Mouse (Mus musculus): Measurements from ENCODE around the gene Flt3l. TPM values are rescaled to one million over a fixed set of nuclear protein-coding genes. Genes with fewer than 3 reads are reported as not detected.

The Flt3l gene
- 41.6 and 41.8 TPM in 2 replicates for polyA plus RNA-seq (2012; rRNA removed; ENCODE audit: low replicate concordance)

DNA sequence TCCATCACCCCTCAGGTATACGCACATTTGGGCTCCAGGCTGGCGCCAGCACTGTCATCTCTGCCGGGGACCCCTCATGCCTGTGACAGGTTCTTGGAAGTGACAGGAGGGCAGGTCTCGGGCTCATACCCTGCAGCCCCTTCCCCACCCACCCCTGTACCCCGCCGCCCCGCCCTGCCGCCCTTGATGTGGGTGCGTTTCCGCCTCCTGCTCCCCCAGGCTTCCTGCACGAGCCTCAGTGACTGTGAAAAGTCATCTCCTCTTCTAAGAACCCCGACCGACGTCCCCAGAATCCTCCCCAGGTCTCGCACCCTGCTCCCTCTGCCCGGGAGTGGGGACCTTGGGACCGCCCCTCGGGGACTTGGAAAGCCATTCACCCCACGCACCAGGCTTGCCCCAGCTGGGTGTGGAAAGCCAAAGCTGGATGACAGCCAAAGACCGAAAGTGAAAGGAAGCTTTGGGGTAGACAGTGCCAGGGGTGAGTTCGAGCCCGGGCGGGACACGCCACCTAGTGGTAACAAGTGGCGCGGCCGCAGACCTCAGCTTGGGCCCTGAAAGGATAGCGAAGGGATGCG, at the start of gene Flt3l, which contains the start of gene Gm45713:
Flt3l (minus strand) TSS at position 440 of the 575 bp plus-strand sequence.
Gm45713 (minus strand) TSS at position 239 of the 575 bp plus-strand sequence.

DNA sequence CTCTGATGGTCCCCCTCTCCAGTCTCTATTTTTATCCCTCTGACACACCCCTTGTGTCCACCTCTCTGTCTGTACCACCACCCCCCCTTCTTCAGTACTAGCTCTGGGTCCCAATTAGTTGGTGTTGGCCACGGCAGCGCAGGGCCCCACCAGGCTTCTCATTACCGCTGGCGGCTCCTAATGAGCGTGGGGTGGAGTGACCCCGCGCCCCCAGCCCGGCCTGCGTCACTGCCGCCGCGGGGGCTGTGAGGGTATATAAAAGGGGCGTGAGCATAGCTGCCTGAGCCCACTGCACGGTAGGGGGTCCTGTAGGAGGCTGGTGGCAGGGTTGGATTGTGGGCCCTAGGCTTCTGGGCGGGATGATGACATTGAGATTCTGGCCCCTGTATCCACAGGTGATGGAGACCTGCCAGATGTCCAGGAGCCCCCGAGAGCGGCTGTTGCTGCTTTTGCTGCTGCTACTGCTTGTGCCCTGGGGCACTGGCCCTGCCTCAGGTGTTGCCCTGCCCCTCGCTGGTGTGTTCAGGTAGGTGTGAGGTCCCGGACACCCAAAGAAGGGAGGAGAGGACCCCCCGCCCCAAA, 44.8 kb upstream of the Flt3l start, which contains the start of gene Pth2:
Pth2 (plus strand) TSS at position 100 of the 582 bp plus-strand sequence.

DNA sequence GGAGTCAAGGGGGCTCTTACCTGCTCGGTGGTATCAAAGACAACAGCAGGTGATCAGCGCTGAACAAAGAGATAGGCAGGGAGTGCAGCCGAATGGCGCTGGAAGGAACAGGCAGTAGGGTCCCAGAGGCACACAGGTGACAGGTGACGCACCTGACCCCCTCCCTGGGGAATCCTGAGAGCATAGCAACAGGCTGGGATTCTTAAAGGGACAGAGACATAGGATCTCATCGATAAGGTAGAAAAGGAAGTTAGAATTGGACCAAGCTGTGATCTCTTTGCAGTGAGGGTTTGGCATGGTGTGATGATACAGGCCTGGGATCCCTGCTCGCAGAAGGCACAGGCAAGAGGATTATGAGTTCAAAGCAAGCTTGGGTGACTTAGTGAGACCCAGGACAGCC, 43.2 kb upstream of the Flt3l start, which contains the start of gene Gfy:
Gfy (minus strand) TSS at position 101 of the 400 bp plus-strand sequence.

DNA sequence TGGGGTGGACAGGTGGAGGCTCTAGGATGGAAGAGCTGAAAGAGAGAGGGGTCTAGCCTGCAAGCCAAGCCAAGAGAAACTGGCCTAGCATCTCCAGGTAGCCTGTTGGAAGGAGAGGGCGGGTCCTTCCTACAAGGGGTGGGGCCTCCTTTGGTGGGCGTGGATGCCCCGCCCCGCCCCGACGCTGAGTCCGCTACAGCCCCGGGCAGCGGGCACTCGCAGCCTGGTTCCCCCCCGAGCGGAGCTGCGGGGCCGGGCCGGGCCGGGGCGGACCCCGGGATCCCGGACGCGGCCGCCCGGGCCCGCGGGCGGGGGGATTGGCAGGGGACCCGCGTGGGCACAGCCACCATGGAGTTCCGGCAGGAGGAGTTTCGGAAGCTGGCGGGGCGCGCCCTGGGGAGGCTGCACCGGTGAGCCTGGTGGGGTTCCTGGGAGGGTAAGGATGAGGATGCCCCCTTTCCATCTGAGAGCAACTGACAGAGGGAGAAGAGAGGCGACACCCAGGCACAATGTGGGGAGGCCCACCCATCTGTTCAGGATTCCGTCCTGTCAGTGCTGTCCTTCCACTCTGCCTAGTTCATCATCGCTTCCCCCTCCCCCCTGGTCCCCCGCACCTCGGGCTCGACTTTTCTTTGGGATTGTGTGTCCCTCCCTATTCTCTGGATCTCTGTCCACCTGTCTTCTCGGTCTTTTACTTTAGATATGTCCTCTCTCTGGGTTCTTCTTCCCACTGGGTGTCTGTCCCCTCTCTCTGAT, 27.7 kb upstream of the Flt3l start, which contains the start of gene Slc17a7:
Slc17a7 (plus strand) TSS at position 215 of the 756 bp plus-strand sequence.

DNA sequence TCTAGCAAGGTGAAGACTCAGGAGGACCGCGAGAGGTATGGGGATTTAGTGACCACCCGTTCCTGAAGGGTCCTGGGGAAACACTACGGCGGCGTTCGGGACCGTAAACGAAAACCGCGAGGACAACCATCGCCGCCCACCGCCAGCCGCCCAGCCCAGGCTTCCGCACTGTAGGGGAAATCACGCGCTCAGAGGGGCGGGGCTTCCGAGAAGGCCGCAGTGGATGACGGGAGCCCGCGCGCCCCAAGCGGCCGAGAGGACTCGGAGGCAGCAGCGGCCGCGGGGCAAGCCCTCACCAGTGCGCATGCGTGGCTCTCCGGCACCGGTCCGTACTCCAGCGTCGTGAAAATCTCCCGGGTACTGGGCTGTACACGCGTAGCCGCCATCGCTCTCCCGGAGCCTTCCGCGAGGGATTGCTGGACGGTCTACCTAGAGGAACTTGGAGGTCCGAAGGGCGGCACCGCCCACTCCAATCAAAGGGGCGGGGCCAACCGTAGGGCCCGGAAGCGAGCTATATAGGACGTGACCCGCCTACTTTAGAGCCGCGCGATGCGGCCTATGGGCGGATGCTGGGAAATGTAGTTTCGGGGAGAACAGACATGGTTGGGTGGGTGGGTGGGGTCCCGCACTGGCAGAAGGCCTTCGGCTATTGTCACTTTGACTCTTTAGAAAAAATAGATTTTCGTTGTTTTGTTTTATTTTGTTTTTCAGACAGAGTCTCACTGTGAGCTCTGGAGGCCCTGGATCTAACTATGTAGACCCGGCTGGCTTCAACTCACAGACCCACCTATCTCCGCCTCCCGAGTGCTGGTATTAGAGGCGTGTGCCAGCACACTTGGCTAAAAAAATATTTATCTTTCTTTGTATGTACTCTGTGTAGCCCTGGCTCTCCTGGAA, 18.1 kb upstream of the Flt3l start, which contains the start of the genes Pih1d1 and Aldh16a1:
Pih1d1 (plus strand) TSS at position 208 of the 897 bp plus-strand sequence.
Aldh16a1 (minus strand) TSS at position 489 of the 897 bp plus-strand sequence.

DNA sequence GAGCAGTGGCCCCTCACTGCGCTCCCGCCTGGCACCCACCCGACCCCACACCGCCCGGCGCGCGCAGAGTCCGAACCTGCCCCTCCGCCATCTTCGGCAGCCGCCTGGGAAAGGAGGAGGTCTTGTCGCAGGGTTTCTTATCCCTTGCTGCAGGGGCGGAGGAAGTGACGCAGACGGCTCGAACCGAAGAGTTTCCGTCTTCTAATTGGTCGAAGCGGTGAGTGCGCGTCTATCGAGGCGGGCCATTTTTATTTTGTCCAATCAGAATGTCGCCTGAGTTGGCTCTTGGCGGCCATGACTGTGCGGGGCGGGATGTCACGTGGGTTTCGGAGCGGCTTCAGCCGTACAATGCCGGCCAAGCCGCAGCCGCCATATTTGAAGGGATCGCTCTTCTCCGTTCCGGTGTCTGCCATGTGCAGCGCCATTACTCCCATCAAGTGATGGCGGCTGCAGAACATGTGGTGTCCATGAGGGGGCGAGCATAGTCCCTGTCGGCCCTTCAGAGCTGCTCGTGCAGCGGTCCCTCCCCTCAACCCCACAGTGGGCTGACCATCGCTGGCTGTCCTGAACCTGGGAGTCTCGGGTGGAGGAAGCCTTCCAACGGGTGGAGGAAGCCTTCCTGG, 7.5 kb downstream of the Flt3l start, which contains the start of gene Rpl13a:
Rpl13a (minus strand) TSS at position 138 of the 623 bp plus-strand sequence.

DNA sequence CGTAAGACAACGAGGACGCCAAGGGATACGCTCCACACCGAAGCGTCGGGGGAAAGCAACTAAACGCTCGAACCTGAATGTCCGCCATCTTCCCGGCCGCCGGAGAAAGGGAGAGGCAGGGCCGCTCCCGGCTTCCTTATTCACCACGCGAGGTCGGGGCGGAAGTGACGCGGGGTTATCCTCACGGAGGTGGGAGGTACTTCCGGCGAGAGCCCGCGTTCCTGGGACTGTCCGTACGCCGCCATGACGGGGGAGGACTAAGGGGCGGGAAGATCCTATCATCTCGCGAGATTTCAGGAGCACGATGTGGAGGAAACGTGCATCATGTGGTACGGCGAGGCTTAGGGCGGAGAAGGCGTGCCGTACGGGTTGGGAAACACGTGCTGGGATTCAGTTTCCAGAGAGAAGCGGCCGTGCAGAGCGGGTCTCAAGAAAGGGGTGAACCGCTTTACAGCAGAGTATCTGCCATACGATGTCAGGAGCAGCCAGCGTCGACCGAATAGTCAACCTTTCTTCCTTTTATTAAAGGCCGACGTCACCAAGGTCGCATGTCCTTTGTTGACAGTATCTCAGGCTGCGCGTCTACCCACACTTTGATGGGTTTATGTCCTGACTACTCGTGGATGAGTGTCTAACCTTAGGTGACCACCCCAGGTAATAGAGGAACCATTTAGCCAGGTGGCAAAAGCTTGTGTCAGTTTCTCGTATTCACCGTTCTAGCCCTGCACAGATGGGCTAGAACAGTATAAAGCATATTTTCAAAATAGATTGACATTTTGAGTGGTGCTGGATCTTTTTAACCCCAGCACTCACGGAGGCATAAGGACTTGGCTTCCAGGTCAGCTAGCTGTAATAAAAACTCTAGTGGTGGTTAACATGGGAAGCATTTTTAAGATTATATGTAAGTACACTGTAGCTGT, 11.7 kb downstream of the Flt3l start, which contains the start of gene Rps11:
Rps11 (minus strand) TSS at position 216 of the 920 bp plus-strand sequence.

DNA sequence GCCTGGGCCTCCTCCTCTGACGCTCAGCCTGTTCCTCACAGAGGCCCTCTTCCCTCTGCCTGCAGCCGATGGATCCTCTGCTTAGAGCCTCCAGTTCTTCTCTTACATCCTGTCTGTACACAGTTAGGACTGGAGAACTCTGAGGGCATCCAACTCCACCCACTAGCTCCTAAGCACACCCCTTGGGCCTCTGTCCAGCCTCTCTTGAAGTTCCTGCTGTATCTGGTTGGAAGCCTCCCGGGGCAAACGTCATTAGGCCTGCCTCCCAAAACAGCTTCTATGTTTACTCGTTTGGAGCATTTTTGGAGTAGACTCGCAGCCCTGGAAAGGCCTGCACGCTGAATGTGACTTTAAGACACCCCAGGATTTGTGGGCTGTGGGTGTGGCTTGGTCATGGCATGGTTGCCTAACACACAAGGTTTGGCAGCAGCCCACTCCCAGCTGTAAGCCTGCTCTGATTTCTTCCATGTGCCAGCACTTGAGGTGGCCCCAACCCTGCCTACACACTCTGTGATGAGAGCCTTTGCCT, 32.5 kb downstream of the Flt3l start, which contains the start of gene Fcgrt:
Fcgrt (minus strand) TSS at position 200 of the 529 bp plus-strand sequence.

DNA sequence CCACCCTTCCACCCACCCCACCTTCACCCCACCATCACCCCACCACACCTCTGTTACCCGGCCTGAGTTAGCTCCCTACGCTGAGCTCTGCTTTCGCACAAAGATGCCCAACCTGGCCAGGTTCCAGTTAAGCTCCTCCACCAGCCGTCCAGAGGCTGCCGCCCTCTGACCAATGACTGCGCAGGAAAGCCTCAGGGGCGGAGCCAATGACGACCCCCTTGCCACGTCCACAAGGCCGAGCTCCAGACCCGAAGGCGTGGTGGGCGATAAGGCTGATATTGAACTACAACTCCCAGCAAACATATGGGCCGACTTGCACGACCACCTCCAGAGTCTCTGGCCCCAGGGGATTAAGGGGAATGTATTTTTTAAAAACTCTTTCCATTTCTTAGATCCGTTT, 44.2 kb downstream of the Flt3l start, which contains the start of gene Rcn3:
Rcn3 (minus strand) TSS at position 174 of the 400 bp plus-strand sequence.

Other genes starting within 250 kb of the Flt3l start
- 280 and 331 TPM in 2 replicates for gene Med25, start 243.7 kb downstream of the Flt3l start, polyA plus RNA-seq (2012; rRNA removed; ENCODE audit: low replicate concordance)
- 34.2 and 46.4 TPM in 2 replicates for gene Fuz, start 240.4 kb downstream of the Flt3l start, polyA plus RNA-seq (2012; rRNA removed; ENCODE audit: low replicate concordance)
- 76.5 and 82.3 TPM in 2 replicates for gene Ap2a1, start 206.9 kb downstream of the Flt3l start, polyA plus RNA-seq (2012; rRNA removed; ENCODE audit: low replicate concordance)
- gene Tsks, start 193.2 kb downstream of the Flt3l start, polyA plus RNA-seq (2012; rRNA removed; ENCODE audit: low replicate concordance): 0.49 TPM in 1 of 2 replicates, not detected in the other
- gene Cpt1c, start 161.6 kb downstream of the Flt3l start, polyA plus RNA-seq (2012; rRNA removed; ENCODE audit: low replicate concordance): 6.7 and 11.1 TPM in 2 replicates
- gene Prmt1, start 149.9 kb downstream of the Flt3l start, polyA plus RNA-seq (2012; rRNA removed; ENCODE audit: low replicate concordance): 45.6 and 61.7 TPM in 2 replicates
- gene Irf3, start 138.8 kb downstream of the Flt3l start, polyA plus RNA-seq (2012; rRNA removed; ENCODE audit: low replicate concordance): 70.7 and 84.2 TPM in 2 replicates
- 26.3 and 28.8 TPM in 2 replicates for gene Bcl2l12, start 137.7 kb downstream of the Flt3l start, polyA plus RNA-seq (2012; rRNA removed; ENCODE audit: low replicate concordance)
- 59.7 and 64.8 TPM in 2 replicates for gene Scaf1, start 120.1 kb downstream of the Flt3l start, polyA plus RNA-seq (2012; rRNA removed; ENCODE audit: low replicate concordance)
- gene Rras, start 118.5 kb downstream of the Flt3l start, polyA plus RNA-seq (2012; rRNA removed; ENCODE audit: low replicate concordance): 76.8 and 77.3 TPM in 2 replicates
- 8.5 and 9.7 TPM in 2 replicates for gene Prr12, start 83.6 kb downstream of the Flt3l start, polyA plus RNA-seq (2012; rRNA removed; ENCODE audit: low replicate concordance)
- gene Nosip, start 74.0 kb downstream of the Flt3l start, polyA plus RNA-seq (2012; rRNA removed; ENCODE audit: low replicate concordance): 47.3 and 54.0 TPM in 2 replicates
- 145 and 313 TPM in 2 replicates for gene Prrg2, start 73.8 kb downstream of the Flt3l start, polyA plus RNA-seq (2012; rRNA removed; ENCODE audit: low replicate concordance)
- 42.1 and 62.3 TPM in 2 replicates for gene Rcn3, start 44.2 kb downstream of the Flt3l start, polyA plus RNA-seq (2012; rRNA removed; ENCODE audit: low replicate concordance)
- 84.8 and 148 TPM in 2 replicates for gene Fcgrt, start 32.6 kb downstream of the Flt3l start, polyA plus RNA-seq (2012; rRNA removed; ENCODE audit: low replicate concordance)
- gene Rps11, start 12.0 kb downstream of the Flt3l start, polyA plus RNA-seq (2012; rRNA removed; ENCODE audit: low replicate concordance): 86.3 and 120 TPM in 2 replicates
- gene Rpl13a, start 7.7 kb downstream of the Flt3l start, polyA plus RNA-seq (2012; rRNA removed; ENCODE audit: low replicate concordance): 462 and 1,279 TPM in 2 replicates
- gene Gm45713, start 201 bp downstream of the Flt3l start, polyA plus RNA-seq (2012; rRNA removed; ENCODE audit: low replicate concordance): 2.6 TPM in 1 of 2 replicates, not detected in the other
- 33.6 and 51.7 TPM in 2 replicates for gene Pih1d1, start 17.9 kb upstream of the Flt3l start, polyA plus RNA-seq (2012; rRNA removed; ENCODE audit: low replicate concordance)
- gene Aldh16a1, start 18.2 kb upstream of the Flt3l start, polyA plus RNA-seq (2012; rRNA removed; ENCODE audit: low replicate concordance): 214 and 420 TPM in 2 replicates
- 0.07 and 0.09 TPM in 2 replicates for gene Slc17a7, start 27.5 kb upstream of the Flt3l start, polyA plus RNA-seq (2012; rRNA removed; ENCODE audit: low replicate concordance)
- gene Gfy, start 43.1 kb upstream of the Flt3l start, polyA plus RNA-seq (2012; rRNA removed; ENCODE audit: low replicate concordance): not detected in 2 replicates
- gene Pth2, start 44.6 kb upstream of the Flt3l start, polyA plus RNA-seq (2012; rRNA removed; ENCODE audit: low replicate concordance): not detected in 2 replicates
- gene Ccdc155, start 68.5 kb upstream of the Flt3l start, polyA plus RNA-seq (2012; rRNA removed; ENCODE audit: low replicate concordance): 0.04 TPM in 1 of 2 replicates, not detected in the other
- gene Dkkl1, start 75.7 kb upstream of the Flt3l start, polyA plus RNA-seq (2012; rRNA removed; ENCODE audit: low replicate concordance): 0.11 and 1.4 TPM in 2 replicates
- 7.2 and 14.7 TPM in 2 replicates for gene Tead2, start 79.3 kb upstream of the Flt3l start, polyA plus RNA-seq (2012; rRNA removed; ENCODE audit: low replicate concordance)
- gene Cd37, start 102.7 kb upstream of the Flt3l start, polyA plus RNA-seq (2012; rRNA removed; ENCODE audit: low replicate concordance): 12.2 and 41.2 TPM in 2 replicates
- gene Slc6a16, start 104.7 kb upstream of the Flt3l start, polyA plus RNA-seq (2012; rRNA removed; ENCODE audit: low replicate concordance): not detected in 2 replicates
- 0.13 TPM in 1 of 2 replicates, not detected in the other for gene Slc6a21, start 141.1 kb upstream of the Flt3l start, polyA plus RNA-seq (2012; rRNA removed; ENCODE audit: low replicate concordance)
- 125 and 254 TPM in 2 replicates for gene Trpm4, start 197.3 kb upstream of the Flt3l start, polyA plus RNA-seq (2012; rRNA removed; ENCODE audit: low replicate concordance)
- 0.09 and 0.55 TPM in 2 replicates for gene Hrc, start 198.9 kb upstream of the Flt3l start, polyA plus RNA-seq (2012; rRNA removed; ENCODE audit: low replicate concordance)
- 34.3 and 84.9 TPM in 2 replicates for gene Ppfia3, start 230.6 kb upstream of the Flt3l start, polyA plus RNA-seq (2012; rRNA removed; ENCODE audit: low replicate concordance)
- gene Lin7b, start 234.2 kb upstream of the Flt3l start, polyA plus RNA-seq (2012; rRNA removed; ENCODE audit: low replicate concordance): 2.5 and 6.3 TPM in 2 replicates